Mouse (Mus musculus) gonadal fat pad, adult 2 months (tissue): ENCODE data around the gene Cst11. TPM values are rescaled to one million over a fixed set of nuclear protein-coding genes. Genes with fewer than 3 reads are reported as not detected.

Experiments
- polyA plus RNA-seq: library from polyadenylated mRNA; depleted of rRNA; stranded (reverse); fragments of >200 nt; gene quantifications from 2 replicates; pipeline ENCODE4 v1.2.3, GENCODE M21; 2012; rRNA removed

The Cst11 gene
- polyA plus RNA-seq, 1 experiment, result 655 TPM

Other genes with a start within 250 kb of the Cst11 start
- 22.4 and 24.8 TPM in 2 replicates for gene Nxt1, start 98.9 kb downstream of the Cst11 start, polyA plus RNA-seq
- gene Gzf1, start 90.5 kb downstream of the Cst11 start, polyA plus RNA-seq, result 14.4 and 14.5 TPM in 2 replicates
- gene Napb, start 39.0 kb downstream of the Cst11 start, polyA plus RNA-seq, result 1.3 and 1.5 TPM in 2 replicates
- 0.61 and 0.71 TPM in 2 replicates for gene Cstl1, start 21.1 kb downstream of the Cst11 start, polyA plus RNA-seq
- 0.60 TPM in 1 of 2 replicates, not detected in the other for gene 8030411F24Rik, start 10.5 kb upstream of the Cst11 start, polyA plus RNA-seq
- 188 and 311 TPM in 2 replicates for gene Cst12, start 17.9 kb upstream of the Cst11 start, polyA plus RNA-seq
- gene Cst8, start 27.3 kb upstream of the Cst11 start, polyA plus RNA-seq, result 550 and 654 TPM in 2 replicates
- 0.23 TPM in 1 of 2 replicates, not detected in the other for gene Cst13, start 48.6 kb upstream of the Cst11 start, polyA plus RNA-seq
- 0.24 TPM in 1 of 2 replicates, not detected in the other for gene Cst9, start 63.6 kb upstream of the Cst11 start, polyA plus RNA-seq
- 2,481 and 2,782 TPM in 2 replicates for gene 9230104L09Rik, start 93.5 kb upstream of the Cst11 start, polyA plus RNA-seq
- 1,716 and 1,883 TPM in 2 replicates for gene Cst3, start 104.2 kb upstream of the Cst11 start, polyA plus RNA-seq
- gene Gm1330, start 231.8 kb upstream of the Cst11 start, polyA plus RNA-seq, result not detected in 2 replicates
- gene Gm10750, start 245.7 kb upstream of the Cst11 start, polyA plus RNA-seq, result not detected in 2 replicates